Mouse (Mus musculus): Measurements from ENCODE around the gene Stom. TPM values are rescaled to one million over a fixed set of nuclear protein-coding genes. Genes with fewer than 3 reads are reported as not detected.

Stom gene
- total RNA-seq, 2 experiments from 2014 or later, result 8.0 to 10.1 TPM

Other genes with a start within 250 kb of the Stom start
- under 1 TPM; 0.22 to 0.44 TPM for gene AI182371, start 235.4 kb downstream of the Stom start, total RNA-seq (2021)
- gene Cntrl, start 227.5 kb downstream of the Stom start, total RNA-seq (2021), result 1 to 10 TPM; 8.0 to 8.3 TPM
- 100 to 1,000 TPM; 229 to 234 TPM for gene Rab14, start 135.9 kb downstream of the Stom start, total RNA-seq (2021)
- gene Gsn, start 80.6 kb downstream of the Stom start, total RNA-seq (2021), result 10 to 100 TPM; 49.4 to 81.5 TPM
- not detected for gene 4930568D16Rik, start 30.8 kb upstream of the Stom start, total RNA-seq (2021)
- gene 4930402F06Rik, start 60.2 kb upstream of the Stom start, total RNA-seq (2021), result not detected
- 1 to 10 TPM; 2.9 to 3.5 TPM for gene Ggta1, start 126.3 kb upstream of the Stom start, total RNA-seq (2021)
- gene Dab2ip, start 221.3 kb upstream of the Stom start, total RNA-seq (2021), result 100 to 1,000 TPM; 155 to 169 TPM

Measured in left cerebral cortex, postnatal 14 days (tissue).